Mouse (Mus musculus) T-helper 2 cell (primary cell): ENCODE measurements at regions not wholly inside any gene's neighbourhood (a gene's known extent, or its start where the extent isn't known, plus 50 kb on each side); places are given as distances from the start of the nearest gene placed in this dataset.
"Not testable (repeated sequence)": the region's sequence is repeated elsewhere in the genome, so short reads cannot be mapped to it uniquely, and the experiment has no call there.

Source experiments
- in situ Hi-C: fragments of 300-600 bp; cut with MboI, MseI; formaldehyde crosslinking; loops from one replicate; pipeline ENCODE4 v1.15.1; 2025; ENCODE audit warnings: high pct_unique_total_duplicates

DNA sequence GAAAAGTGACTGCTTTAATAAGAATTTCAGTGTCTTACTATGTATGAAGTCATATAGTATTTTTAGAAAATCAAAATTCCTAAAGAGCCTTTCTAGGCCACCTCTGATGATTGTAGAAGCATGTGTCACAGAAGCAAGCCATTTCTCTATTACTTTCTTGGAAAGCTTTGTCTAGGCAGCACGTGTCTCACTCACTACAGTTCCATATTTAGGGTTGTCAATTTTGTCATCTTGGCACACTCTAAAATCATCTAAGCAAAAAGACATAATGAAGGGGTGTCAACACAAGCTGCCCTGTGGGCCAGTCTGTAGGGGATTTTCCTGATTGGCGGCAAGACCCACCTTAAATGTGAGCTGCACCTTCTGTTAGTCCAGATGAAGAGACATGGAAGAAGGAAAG, 723.1 kb upstream of the Brinp1 start:
- in situ Hi-C loops: no loop called here

DNA sequence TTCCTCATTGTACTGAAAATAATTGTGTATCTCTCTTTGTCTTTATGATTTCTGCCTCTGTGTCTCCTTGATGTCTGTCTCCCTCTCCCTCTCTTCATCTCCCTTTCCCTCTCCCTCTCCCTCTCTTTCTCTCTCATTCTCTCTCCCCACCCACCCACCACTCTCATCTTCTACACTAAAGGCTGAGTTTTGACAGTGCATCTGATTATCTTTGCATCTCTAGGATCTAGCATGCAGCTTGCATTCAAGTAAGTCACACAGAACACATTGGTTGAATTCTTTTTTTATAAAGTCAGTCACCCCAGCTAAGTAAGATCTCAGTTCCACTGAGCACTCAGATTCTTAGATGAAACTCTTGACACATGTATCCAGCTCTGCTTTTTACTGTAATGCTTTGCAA, 719.3 kb upstream of the Brinp1 start:
- in situ Hi-C loops: no loop called here

DNA sequence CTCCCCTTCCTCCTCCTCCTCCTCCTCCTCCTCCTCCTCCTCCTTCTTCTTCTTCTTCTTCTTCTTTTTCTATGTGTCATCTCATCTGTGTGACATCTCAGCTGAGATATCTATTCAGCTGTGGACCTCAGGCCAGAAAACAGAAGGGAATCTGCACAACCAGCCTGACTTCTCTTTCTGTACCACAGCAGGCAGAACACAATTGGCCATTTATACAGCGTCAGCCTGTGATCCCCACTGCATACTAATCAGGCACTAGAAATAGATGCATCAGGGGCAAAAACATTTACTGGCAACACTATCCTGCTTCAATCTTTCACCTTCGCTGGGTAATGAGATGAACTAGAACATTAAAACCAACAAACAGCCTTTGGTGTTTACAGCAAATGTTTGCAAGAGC, 674.7 kb upstream of the Brinp1 start:
- in situ Hi-C loops: no loop called here

DNA sequence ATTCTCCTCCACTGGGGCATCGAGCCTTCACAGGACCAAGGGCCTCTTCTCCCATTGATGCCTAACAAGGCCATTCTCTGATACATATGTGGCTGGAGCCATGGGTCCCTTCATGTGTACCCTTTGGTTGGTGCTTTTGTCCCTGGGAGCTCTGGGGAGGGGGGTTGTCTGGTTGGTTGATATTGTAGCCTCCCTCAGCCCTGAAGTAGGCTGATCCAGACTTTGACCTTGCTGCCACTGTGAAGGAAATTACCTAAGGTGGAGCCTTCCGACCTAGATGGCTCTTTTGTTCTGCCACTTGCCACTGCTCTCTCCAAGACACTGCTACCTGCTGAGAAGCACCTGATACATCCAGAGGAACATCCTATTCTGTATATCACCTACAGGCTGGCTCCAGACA, 672.2 kb upstream of the Brinp1 start:
- in situ Hi-C loops: not testable (repeated sequence)

DNA sequence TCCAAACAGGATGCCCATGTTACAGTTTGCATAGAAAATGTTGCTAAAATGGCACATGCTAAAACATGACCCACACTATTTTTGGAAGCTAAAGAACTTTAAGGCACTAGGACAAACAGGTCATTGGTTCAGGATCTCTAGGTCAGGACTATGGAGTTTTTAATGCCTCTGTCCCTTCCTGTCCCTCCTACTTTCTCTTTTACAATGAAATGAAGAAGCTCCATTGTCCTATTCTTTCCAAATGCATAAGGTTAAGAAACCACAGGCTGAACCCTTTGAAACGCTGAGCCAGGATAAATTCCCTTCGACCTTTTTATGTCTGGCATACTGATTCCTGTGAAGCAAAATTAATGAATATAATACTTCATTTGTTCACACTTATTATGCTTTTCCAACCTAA, 671.6 kb upstream of the Brinp1 start:
- in situ Hi-C loops: no loop called here

DNA sequence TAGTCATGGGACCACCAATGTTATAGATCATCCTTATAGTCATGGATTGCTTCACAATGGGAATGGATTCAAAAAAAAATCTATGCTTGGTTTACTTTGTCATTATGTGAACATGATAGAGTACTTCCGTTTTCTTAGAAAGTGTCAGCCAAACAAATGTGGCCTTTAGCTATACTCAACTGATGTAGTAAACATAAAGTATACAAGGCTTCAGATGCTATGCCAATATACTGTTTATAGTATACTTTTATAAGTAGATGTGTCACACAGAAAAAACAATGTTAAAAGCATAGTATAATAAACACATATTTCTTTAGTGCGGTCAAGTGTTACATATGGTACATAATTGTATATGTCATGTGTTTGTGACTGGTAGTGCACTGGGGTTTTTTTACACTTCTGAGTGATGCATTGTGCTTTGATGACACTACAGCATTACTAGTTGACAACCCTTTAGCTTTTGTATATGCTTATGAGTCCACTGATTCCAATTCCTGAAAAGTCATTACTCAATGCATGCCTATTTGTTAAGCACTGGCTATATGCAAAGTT, 666.9 kb upstream of the Brinp1 start:
- in situ Hi-C loops: no loop called here

DNA sequence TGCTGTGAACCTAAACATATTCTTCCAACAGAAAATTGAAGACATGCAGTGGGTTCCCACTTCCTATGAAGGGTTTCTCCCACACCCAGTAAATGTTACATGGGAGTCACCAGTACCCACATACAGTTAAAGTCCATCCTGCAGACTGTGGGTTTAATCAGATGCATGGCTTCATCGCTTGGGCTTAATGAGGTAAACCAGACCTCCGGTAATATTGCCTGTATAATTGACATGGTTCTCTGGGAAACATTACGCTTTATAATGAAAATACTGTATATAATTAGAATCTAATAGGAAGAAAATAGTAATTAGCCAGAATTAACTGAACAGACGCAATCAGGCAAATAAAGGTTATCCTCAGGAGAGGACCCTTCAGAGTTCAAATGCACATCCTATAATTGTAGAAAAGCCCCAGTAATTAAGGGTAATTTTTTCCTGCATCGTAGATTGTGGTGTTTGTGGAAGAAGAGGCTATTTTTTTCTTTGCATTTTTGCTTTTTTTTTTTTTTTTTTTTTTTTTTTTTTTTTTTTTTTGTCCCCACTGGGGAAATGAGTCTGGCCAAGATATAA, 664.0 kb upstream of the Brinp1 start:
- in situ Hi-C loops: no loop called here

DNA sequence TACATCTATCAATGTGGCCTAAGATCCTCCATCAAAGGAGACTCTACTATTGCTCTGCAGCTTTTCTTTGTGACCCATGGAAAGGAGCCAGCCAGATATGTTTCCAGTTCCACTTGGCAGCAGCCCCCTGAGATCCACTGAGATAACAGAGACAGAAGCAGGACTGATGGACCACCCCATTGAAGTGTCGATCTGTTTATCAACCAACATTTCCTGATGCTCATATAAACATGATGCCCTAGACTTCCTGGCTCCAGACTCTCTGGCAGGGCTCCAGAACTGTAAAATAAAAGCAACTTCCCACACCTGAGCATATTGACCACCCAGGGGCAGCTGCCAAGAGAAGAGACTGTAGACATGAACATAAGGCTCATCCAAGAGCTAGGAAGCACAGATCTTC, 660.7 kb upstream of the Brinp1 start:
- in situ Hi-C loops: no loop called here

DNA sequence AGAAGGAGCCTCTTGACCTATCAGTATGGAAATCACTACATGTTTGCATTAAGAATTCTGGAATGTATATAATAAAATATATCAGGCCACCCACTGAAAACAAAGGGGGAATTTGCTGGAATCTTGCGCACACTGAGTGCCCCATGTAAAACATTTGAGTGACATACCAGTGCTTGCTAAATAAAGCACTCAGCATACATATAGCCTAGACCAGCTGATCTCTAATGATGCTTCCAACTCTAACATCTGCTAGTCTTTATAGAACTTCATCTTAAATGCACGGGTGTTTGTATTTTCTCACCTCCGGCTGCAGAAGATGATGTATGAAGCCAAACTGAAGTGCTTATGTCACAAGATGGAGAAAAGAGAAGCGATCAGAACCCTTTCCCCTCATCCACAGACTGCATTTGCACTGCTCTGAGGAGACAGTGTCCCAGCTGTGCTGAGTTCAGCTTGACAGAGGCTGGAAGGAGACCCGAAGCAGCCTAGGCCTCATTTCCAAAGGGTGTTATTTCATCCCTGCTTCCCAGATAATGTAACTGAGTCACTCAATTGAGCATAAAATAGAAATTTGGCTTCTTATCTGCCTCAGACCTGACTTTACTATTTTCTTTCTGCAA, 657.6 kb upstream of the Brinp1 start:
- in situ Hi-C loops: no loop called here

DNA sequence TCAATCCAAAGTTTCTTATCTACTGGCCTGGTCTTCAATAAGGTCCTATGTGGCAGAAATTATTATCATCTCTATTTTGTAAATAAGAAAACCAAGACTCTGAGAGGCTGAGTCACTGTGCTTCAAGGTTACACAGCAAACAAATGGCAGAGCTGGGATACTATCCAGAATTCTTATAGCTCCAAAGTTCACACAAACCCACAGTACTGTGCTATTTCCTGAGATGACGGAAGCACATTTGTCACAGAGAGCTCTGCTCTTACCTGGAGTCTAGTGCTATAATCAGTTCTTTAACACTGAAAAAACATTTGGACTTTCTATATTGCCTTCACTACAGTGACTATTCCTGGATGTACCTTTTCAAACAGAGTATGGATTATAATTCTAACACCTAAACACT, 654.7 kb upstream of the Brinp1 start:
- in situ Hi-C loops: no loop called here

DNA sequence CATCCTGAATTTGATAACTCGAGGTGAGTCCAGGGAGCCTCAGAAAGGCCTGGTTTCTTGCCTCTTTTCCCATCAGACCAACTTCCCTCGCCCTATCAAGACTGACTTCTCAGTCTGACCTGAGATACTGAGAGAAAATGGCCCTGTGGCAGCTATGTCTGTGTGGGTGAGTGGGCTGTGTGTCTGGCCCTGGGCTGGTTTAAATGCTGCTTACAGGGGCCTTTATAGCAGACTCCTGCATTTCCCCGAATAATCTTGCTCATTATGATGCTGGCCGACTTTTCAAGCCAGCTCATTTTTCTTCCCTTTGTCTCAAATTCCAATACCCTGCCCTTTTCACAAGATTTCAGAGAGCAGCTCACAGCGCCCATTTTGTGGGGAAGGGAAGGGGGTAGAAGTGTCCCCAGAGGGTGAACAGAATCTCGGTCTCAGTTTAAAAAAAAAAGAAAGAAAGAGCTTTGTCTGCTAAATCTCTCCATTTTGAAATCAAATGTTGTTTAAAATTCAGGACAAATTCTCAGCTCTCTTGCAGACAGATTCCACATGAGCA, 642.9 kb upstream of the Brinp1 start:
- in situ Hi-C loops: no loop called here

DNA sequence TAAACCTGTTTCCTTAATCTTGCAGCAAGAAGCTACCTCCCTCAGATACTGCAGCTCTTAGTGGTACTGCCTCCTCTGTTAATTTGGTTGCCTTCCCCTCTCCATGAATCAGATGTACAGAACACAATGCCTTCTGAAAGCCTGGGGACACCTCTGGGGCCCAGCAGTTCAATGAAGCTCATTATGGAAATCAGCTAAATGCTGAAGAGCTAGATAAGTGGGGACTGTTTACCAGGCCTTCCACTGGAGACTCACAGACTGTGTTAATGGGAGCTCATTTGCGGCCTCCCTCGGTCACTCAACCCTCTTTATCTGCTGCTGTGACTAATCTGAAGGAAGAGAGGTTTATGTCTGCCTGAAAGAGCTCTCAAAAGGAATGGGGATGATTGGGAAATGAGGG, 639.8 kb upstream of the Brinp1 start:
- in situ Hi-C loops: no loop called here

DNA sequence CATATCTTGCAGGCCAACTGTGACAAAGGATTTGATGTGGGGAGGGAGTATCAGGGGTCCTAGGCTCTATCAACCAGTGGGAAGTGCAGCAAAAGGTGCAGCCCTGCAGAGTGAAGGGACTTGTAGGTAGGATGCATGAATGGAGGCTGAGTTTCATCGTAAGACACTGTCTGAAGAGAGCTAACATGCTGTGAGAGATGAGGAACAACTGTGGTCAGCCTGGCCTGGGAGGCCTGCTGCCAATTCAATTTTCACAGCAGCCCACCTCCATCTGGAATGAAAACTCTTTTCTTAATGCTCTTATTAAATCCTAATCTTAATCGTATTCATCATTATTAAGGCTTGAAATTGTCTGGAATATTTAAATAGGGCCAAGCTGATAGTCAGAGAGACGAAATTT, 622.1 kb upstream of the Brinp1 start:
- in situ Hi-C loops: no loop called here

DNA sequence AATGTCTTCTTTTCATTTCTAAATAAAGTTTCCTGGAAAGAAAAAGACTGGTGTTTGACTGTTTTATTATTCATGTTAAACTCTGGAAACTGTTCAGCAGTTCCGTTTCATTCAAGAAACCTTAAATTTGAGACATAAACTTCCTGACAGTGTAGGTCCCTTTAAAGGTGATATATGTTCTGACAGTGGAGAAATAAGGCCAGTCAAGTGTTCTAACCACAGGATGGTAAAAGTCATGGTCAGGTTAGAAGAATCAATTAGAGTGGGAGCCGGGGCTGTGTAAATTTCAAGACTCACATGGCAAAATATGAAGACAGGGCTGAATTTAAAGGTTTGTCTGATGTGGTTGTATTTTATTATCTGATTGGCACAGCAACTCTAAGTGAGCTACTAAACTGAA, 593.9 kb upstream of the Brinp1 start:
- in situ Hi-C loops: no loop called here

DNA sequence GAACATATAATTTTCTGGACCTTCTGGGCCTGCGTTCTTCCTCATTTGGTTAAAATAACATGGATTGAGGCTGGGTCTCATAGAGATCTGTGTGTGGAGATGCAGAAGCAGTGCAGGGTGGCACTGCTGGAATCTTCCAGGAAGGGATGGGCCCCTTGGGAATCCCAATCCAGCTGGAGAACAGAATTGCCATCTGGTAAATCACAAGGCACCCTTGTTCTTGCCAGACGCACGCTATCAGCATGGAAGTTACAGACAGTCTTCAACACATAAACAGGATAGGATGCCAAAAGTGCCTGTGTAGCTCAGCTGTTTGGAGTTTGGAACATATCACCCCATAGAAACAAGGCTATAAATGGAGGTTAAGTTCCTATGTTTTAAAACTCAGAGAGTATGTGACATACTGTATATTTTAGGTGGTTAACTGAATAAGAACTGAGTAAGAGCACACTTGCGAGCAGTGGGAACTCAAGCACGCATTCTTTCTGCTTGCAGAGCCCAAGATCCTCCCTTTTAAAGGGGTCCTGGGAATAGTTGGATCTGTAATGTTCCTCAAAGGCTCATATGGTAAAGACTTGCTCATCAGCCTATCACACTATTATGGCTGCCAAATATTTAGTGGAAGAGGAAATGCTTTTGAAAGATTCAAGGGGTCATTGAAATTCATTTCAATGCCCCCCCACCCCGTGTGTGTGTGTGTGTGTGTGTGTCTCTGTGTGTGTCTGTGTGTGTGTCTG, 584.1 kb upstream of the Brinp1 start:
- in situ Hi-C loops: loop anchor here (10.0 kb wide), 1 partner anchor 1814 kb away; no protein-coding TSS in a partner anchor

DNA sequence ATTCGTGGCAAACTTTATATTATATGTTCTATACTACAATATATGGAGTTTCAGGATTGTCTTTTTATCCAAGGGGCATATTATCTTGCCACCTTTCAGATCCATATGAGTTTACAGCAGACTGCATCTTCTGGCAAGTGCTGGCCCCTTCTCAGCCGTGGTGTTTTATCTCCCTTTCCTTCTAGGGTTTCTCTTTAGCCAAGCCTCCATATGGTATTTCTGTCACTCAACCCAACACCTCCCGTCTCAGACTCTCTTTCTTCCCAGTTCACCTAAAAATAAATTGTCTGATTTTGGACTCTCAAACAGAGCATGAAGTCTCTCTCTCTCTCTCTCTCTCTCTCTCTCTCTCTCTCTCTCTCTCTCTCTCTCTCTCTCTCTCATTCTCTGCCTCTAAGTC, 578.9 kb upstream of the Brinp1 start:
- in situ Hi-C loops: loop anchor here (10.0 kb wide), 1 partner anchor 1808 kb away; no protein-coding TSS in a partner anchor

DNA sequence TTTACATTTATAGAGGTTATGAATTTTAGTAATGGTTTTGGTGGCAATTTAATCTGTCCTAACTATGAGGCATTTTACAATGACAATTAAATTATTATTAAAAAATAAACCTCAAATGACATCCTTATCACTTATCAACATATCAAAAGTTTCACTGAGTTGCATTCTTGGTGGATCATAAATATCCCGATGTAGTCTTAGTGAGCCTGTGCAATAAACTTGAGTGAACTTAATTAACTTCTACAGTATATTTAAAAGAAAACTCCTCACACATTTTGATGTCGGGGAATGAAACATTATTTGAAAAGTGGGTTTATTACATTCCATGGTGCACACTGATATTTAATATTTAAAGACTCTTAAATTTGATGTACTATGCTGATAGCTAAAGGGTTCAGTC, 568.9 kb upstream of the Brinp1 start:
- in situ Hi-C loops: loop anchor here (10.0 kb wide), 1 partner anchor 988 kb away; no protein-coding TSS in a partner anchor

DNA sequence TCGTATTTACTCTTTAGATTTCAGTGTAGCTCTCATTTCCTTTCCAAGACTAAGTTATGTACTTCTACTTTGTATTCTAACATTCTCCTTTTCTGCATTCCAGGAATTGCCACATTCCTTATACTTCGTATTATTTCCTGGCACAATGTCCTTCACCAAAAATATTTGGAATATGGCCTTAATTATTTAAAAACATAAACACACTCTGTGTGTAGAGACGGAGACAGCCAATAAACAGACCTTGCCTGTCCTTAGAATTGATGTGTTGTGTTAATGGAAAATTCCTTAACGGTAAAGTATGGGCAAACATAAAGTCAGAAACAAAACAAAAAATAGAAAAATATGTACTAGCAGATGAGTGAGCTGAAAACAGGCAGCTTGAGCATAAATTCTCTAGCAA, 554.1 kb upstream of the Brinp1 start:
- in situ Hi-C loops: no loop called here

DNA sequence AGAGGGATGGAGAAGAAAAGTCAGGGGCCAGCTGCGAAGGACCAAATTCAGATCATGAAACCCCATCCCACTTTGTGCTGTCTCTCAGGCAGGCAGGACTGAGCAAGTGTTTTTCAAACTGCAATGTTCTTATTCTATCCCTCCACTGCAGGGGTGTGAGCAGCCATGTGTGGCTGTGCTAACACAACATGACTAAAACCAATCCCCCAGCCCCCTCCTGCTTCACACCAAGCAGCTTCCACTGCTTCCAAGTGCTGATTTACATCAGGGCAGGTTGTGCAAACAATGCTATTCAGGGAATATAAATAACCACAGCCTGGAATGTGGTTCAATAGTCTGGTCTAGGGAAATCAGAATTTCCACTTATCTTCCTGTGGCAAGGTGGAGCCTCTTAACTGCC, 517.0 kb upstream of the Brinp1 start:
- in situ Hi-C loops: loop anchor here (5.0 kb wide), 1 partner anchor 69 kb away; no protein-coding TSS in a partner anchor

DNA sequence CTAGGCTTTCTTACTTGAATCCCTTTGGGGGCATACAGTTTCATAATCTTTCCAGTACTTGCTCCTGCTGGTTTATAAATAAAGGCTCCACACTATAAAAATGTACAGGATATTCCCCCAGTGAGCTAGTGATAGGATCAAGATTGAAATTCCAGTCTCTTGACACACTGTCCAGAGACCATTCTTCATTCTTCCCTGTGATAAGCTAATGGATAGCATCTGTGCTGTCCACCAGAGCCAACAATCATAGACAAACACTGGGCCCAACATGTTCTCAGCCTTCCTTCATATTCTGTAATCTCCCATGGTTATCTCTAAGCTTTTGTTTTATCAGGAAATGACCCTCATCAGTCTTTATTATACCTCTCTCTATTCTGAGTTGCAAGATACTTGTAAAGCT, 505.8 kb upstream of the Brinp1 start:
- in situ Hi-C loops: no loop called here

DNA sequence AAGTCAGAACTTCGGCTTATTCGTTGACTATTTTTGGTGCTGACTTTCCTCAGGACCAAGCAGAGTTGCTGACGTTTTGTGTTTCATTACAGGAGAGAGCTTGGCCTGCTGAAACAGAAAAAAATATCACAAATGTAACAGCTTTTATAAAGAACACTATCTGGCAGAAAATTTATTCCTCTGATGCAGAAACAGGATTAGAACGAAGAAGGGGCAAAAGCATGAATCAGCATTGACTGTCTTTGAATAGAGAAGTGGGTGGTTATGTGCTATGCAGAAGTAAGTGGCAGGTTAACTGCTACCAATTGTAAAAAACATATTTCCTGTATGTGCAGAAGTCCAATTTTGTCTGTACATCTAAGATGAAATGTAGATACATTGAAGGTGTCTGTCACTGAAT, 502.2 kb upstream of the Brinp1 start:
- in situ Hi-C loops: no loop called here

DNA sequence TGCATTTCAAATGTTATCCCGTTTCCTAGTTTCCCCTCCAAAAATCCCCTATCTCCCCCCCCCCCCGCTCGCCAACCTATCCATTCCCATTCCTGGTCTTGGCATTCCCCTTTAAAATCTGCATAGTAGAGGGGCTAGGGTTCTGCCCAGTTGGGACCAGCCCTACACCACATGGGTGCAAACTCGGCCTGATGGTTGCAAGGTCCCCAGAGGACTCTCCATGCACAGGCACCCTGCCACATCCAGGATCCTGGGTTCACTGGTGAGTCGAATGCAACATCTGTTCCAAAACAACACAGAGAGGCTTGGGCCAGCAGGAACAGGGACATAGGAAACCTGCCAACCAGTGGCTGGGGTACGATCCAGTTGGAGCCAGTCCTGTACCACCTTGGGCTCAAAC, 492.0 kb upstream of the Brinp1 start:
- in situ Hi-C loops: no loop called here

DNA sequence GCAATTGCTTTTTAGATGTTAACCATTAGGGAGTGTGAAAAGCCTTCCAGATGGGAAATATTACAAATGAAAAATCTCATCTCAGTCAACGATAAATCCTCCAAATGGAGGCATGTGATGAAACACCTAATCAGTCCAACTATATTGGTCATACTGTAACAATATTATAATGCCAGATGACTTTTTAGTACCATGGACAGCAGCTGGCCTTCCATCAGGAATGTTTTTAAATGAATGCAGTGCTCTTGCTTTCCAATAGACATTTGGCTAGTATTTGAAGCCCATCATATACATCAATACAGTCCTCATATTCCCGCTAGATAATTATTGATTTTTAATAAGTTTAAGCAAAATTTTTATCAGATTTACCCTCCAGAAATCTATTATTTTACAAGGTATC, 489.8 kb upstream of the Brinp1 start:
- in situ Hi-C loops: no loop called here
